Mouse (Mus musculus) lung, adult 18-20 months (tissue): ENCODE results near the gene Lhfpl2.

Experiments used
- DNase-seq, 2 experiments: peaks; one replicate each; pipeline ENCODE4 v3.0.0; 2022; ENCODE audit warnings: mixed read lengths in 2 of 2

The Lhfpl2 gene

GRCm38 (mm10) chr13:94224717-94225705, 167.4 kb downstream of the Lhfpl2 start:
- DNase-seq: no peak

GRCm38 (mm10) chr13:94231871-94232270, 174.3 kb downstream of the Lhfpl2 start:
- DNase-seq: no peak

- no peak for DNase-seq
These were observed 181.9 kb downstream of the Lhfpl2 start for GRCm38 (mm10) chr13:94239488-94239887.

GRCm38 (mm10) chr13:94240111-94240510, 182.5 kb downstream of the Lhfpl2 start:
- DNase-seq: no peak

- no peak for DNase-seq
These were observed 183.3 kb downstream of the Lhfpl2 start for GRCm38 (mm10) chr13:94240873-94241272.

- DNase-seq: no peak
These were observed 184.4 kb downstream of the Lhfpl2 start for GRCm38 (mm10) chr13:94241892-94242524.

GRCm38 (mm10) chr13:94242897-94243296, 185.3 kb downstream of the Lhfpl2 start:
- no peak for DNase-seq
